Mouse (Mus musculus): ENCODE data around the gene Zfp59. TPM values are rescaled to one million over a fixed set of nuclear protein-coding genes. Genes with fewer than 3 reads are reported as not detected.
"Not testable (repeated sequence)": the region's sequence is repeated elsewhere in the genome, so short reads cannot be mapped to it uniquely, and the experiment has no call there.

Gene Zfp59
- polyA plus RNA-seq (2017; shearing (Covaris generic)): 1 to 10 TPM; 5.8 to 8.0 (median 6.9) TPM

DNA sequence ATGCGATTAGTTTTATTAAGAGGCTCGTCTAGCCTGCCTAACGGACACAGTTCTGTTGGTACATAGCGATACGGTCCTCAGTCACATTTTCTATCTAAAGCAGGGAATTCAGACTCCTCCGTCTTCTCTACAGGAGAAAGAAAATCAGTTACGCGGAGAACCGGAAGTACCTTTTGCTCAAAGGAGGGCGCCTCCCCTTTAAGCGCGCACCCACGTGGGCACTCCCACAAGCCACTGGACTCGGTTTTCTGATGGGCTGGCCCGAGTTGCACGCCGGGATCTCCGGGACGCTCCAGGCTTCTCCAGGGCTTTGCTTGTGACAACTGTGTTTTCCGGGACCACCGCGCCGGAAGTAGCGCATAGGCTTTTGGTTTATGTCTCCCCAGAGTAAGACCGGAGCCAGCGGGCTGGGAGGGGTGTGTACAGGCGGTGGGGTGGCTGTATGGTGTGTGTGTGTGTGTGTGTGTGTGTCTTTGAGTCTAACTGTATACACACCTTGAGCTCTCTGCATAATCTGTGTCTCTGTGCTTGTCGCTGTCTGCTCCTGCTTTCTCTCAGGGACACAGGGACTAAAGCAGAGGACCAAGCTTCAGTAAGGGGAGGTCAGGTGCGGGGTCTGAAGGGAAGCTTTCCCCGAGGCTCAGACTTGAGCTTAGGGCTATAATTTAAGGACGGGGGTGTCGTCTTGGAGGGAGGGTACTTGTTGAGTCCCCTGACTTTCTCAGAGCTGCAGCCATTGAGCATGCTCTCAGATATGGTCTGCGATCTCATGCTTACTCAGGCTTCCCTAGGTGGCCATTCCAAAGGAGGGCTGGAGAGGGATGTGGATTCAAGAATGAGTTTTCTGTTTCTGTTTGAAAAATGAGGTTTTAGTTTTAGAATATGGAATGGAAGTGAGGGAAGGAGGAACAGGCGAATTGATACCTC is at the start of gene Zfp59:
TSS of gene Zfp59 (plus strand) at position 285 of the 927 bp plus-strand sequence.
- peak; percentile 94 for ATAC-seq

DNA sequence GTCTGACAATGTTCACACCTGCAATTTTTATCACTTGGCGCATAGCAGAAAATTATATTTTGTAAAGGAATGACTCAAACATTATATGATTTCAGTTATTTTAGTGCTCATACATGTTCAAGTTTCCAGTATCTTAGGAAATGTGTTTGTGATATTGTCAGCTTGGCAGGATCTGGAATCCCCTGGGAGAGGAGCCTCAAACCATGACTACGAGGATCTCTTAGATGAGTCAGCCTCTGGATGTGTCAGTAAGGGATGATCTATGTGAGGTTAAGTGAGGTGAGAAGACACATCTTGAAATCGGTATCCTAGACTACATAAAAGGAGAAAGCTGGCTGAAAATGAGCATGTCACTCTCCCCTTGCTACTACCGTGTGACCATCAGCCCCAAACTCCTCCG is 49.1 kb upstream of the Zfp59 start:
- ATAC-seq: no peak

DNA sequence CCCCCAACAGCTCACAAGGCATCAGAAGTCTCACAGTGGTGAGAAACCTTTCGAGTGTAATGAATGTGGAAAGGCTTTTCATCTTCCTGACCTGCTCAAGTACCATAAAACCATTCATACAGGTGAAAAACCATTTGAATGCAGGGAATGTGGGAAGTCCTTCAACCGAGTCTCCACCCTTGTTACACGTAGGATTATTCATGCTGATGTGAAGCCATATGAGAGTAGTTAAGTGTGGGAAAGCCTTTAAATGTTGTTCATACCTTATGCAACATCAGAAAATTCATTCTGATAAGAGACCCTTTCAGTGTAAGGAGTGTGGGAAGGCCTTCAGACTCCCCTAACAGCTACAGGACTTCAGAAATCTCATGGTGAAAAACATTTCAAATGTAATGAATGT is 44.5 kb upstream of the Zfp59 start:
- not testable (repeated sequence) for ATAC-seq

DNA sequence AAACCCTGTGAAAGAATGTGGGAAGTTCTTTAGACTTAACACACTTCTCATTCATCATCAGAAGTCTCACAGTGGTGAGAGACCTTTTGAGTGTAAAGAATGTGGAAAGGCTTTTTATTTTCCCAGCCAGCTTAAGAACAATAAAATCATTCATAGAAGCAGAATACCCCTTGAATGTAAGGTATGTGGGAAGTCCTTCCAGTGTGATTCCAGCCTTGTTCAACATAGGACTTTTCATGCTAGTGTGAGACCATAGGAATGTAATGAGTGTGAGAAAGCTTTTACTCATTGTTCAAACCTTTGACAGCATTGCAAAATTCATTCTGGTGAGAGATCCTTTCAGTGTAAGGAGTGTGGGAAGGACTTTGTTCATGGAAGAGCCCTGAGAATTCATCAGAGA is 43.8 kb upstream of the Zfp59 start:
- ATAC-seq: no peak

DNA sequence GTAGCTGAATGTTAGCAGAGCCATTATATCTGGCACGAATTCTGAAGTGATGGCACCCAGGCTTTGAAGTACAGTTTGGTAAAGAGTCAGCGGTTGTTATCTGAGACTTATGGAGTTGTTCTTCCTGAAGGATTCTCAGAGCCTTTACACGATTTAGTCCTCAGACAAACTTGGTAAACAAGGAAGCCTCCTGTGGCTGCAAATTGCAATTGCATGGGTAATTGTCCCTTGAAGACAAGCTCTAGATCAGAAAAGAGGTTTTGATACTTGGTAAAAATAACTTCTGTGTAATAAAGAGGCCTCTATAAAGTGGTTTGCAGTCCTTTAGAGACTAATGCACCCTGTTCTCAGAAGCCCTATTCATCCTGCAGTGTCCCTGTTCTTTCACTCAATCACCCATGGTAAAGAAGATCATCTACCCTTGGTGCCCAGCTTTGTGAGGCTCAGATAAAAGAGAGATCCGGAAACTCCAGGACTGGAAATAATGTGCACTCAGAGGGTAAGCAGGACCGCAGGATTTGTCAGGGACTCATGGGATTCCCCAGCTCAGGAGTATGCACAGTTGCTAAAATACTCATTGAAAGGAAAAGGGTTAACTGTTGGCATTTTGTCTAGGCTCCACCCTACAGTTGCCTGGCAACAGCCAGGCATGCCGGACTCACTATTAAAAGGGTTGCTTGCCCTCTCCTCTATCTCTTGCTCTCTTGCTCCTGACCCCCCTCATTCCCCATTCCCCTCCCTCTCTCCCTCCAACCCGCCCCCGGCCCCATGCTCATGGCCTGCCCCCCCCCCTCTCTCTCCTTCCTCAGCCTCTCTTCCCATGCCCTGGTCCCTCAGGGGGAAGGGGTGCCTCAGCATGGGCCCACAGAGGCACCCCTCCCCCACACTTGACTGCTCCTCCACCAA is 40.2 kb upstream of the Zfp59 start:
- ATAC-seq: no peak

DNA sequence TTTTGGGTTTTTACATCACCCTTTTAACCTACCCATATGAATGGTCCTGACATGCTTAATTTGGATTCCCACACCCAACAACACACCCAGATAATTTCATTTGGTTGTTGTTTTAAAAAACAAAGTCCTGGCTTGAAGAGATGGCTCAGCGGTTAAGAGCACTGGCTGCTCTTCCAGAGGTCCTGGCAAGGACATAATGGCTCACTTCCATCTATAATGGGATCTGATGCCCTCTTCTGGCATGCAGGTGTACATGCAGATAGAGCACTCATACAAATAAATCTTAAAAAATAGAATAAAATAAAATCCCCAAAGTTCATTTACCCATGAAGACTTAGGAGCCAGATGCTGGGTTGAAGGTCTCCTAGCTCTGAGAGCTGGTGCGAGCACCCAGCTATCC is 37.3 kb upstream of the Zfp59 start:
- ATAC-seq: no peak

DNA sequence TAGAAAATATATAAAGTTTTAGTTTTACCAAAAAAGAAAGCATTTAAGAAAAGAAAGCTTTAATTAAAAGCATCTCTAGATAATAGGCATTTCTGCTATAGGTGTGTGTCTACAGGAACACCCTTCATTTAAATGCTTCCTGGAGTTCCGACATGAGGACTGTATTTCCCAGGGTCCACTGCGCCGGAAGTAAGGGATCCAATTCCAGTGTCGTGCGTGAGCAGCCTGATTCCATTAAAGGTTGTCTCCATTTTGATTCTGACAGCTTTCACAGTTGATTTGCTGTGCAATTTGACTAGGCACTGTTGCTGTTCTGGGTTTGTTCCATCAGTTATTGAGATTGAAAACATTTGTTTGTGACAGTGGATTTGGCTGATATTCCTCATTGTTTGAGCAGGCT is 35.4 kb upstream of the Zfp59 start:
- ATAC-seq: no peak

DNA sequence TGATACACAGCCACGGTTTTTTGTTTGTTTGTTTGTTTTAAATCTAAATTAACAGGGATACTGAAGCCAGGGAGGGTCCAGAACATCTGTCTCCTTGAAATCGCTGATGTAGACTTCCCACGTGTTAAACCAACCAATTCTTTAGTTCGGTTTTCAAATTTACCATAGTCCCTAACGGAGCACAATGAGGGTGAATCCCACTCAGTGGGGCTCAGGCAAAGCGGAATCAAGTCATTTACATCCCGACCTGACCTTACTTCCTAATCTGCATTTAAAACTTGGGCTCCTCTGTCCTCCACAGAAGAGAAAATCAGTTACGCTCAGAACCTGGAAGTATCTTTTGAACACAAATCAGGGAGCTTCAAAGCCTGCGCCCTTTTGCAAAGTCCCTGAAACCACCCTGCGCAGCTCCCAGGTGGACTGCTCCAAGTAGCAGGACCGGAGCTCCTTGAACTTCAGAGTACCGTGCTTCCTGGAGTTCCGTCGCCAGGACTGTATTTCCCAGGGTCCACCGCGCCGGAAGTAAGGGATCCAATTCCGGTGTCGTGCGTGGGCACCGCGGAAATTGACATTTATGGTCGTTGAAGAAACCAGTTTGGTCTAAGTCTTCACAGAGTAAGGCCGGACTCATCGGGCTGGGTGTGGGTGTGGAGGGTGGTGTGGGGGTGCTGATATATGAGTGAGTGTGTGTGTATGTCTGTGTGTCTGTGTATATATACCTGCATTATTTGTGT is 33.9 kb upstream of the Zfp59 start:
- peak; percentile 90 for ATAC-seq

DNA sequence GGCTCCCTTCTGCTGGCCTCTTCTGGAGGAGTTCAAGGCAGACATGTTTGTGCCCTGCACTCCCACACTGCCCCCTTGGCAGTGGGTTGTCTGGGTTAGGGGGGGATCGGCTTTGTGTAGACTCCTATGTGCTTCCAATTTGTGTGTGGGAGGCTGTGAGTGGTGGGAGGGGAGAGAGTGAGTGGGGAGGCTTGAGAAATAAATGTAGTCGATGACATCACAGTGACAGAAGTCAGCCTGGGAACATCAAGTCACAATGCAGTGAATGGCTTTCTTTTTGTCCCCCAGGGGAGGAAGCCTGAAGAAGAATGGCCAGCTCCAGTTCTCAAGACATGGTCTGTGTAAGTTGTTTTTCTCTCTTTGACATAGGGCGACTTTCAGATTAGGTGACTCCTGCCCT is 31.5 kb upstream of the Zfp59 start, which contains the start of gene Zfp626:
TSS of gene Zfp626 (plus strand) at position 301 of the 400 bp plus-strand sequence.
- ATAC-seq: not testable (repeated sequence)

DNA sequence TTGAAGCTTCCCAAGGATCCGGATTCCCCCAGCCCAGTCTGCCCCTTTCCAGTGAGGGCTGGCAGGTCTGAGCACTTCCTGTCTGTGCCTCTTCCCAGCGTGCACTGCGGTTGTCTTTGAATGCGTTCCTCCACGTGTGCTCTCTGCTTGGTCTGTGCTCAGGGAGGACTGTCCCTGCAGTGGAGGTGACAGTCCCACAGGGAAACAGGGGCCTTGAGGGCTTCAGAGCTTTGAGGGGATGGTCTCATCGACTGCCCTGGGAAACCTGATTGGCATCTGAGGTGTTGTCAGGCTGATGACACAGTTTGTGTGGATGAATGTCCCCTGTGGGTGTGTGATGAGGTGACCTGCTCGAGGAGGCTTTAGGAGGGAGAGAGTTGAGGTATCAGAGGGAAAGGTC is 31.1 kb upstream of the Zfp59 start:
- ATAC-seq: not testable (repeated sequence)

DNA sequence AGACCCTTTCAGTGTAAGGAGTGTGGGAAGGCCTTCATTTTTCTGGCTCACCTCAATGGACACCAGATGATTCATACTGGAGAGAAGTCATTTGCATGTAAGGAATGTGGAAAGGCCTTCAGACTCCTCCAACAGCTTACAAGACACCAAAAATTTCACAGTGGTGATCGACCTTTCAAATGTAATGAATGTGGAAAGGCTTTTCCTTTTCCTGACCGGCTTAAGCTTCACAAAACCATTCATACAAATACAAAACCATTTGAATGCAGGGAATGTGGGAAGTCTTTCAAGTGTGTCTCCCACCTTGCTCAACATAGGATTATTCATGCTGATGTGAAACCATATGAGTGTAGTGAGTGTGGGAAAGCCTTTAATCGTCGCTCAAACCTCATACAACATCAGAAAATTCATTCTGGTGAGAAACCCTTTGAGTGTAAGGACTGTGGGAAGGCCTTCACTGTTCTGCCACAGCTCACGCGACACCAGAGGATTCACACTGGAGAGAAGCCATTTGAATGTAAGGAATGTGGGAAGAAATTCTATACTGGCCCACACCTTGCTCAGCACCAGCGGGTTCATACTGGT is 19.8 kb upstream of the Zfp59 start:
- no peak for ATAC-seq

DNA sequence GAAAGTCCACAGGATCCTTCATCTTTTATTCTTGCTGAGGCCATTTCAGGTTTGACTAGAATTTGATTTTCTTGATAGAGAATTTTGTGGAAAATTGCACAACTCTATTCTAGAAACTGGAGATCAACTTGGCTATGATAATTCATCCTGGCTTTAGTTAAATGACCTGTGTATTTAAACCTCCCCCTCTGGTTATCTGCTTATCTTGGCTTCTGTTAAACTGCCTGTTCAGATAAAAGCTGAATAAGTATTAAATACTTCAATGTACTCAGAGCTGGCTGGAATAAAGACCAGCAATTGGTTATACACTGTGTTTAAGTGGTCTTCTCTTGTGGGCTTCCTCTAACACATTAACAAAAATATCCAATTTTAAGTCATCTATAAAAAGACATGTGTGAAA is 15.8 kb upstream of the Zfp59 start:
- no peak for ATAC-seq

DNA sequence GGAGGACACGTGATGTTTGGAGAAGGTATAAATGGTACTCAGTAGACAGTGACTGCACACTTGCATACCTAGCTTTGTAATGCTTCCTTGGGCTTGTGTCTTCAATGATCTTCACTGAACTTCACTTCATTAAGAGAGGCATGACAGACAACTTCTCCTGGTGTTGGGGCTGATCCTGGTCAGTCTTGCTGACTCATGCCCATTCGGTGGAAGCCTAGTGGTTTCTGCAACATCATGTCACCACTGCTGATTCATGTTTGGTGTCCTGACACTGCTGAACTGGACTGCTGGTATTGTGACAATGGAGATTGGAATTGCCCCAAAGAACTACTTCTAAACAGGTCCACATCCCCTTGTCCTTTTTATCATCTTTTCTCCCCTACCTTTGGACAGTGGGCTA is 4.3 kb upstream of the Zfp59 start:
- ATAC-seq: no peak

DNA sequence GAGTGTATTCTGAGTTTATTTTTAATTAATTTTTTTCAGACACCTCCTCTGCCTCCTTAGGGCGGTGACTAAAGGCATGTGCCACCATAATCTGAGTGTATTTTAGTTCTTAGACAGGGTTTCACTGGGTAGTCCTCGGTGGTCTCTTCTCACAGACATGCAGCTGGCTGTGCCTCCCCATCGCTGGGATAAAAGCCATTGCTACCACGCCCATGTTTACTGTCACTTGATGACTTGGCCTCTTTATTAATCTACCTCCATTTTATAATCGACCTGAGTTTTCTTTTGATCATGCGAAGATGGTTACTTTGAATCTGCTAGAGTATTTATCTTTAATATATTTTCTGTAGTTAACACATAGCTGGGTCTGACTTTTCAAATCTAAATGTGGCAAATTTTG is 511 bp upstream of the Zfp59 start:
- ATAC-seq: no peak

DNA sequence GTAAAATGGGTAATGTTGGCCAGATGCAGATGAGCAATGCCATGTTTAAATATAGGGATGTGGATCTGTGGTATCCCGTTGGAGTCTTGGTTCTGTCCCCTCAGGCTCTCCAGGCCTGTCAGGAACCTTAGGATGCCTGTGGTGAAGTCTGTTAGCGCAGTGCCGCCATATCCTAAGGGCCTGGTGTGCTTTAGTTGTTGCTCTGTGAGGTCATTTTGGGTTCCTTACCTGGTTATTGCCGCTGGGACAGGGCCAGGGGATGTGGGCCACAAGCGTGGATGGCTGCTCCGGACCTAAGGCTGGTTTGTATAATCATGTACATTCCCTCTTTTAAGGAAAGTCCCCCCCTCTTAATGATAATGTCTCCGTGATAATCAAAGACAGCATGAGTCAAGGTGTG is 1.2 kb downstream of the Zfp59 start:
- no peak for ATAC-seq

DNA sequence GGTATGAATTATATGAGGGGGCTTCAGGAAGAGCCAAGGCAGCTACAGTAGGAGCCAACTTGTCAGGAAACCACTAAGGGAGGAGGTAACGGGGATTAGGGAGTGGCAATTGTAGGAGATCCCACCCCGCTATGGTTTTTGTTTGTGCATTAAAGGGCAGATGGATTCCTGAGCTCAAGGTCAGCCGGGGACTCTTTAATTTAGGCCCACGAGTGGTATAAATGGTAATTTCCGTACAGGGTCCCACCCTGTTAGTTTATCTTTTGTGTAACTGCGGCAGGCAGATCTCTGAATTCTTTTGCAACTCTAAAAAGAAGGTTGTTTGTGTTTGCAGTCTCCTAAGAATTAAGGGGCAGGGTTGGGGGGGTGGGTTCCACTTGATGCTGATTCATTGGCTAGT is 1.7 kb downstream of the Zfp59 start:
- ATAC-seq: no peak

DNA sequence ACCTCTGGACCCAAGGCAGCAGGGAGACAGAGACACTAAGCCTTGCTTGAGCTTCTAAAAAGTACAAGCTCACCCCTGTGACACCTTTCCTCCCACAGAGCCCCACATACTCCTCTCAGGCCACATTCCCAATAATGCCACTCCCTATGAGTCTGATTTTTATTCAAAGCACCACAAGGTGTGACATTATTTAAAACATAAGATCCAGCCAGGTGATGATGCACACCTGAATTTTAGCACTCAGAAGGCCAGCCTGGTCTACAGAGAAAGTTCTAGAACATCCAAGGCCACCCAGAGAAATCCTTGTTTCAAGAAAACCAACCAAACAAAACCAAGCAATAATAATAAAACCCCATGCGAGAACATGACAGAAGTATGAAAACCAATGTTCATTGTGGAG is 18.8 kb downstream of the Zfp59 start, which contains the start of gene Zfp607a:
TSS of gene Zfp607a (plus strand) at position 301 of the 400 bp plus-strand sequence.
- ATAC-seq: no peak

DNA sequence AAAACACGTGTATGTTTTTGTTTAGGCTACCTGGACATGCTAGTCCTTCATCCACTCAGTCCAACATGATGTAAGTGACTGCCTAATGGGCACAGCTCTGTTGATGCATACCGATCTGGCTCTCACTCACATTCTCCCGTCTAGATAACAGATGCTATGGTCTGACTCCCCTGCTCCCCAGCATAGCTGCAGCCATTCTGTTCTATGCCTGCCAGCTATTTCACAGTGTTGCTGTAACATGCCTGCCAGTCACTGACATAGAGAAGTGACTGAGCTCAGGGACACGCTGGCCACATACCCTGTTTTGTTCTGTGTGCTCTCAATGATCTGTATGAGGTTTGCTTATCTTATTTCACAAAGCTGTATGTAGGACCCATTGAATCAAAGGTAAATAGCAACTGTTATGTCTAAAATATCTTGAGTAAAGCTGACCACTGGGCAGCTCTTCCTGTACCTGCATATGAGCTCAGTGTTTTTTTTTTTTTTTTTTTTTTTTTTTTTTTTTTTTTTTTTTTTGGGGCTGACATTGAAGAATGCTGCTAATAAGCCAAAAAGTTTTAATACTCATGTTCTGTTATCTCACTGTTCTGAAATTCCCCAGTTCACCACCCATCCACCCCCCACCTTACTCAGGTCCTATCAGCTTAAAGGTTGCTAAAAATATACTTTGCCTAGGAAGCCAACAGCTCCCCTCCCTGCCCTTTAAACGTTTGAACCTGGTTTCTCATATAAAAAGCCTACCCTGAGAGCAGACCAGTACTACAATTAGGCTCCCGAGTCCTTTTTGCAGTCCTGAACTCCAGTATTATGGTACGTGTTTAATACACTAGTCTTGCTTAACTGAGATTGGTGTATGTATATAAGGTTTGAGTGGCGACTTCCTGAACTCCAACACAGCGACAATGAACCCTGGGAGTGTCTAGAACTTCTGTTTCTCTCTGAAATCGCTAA is 21.2 kb downstream of the Zfp59 start:
- peak; percentile 27 for ATAC-seq

DNA sequence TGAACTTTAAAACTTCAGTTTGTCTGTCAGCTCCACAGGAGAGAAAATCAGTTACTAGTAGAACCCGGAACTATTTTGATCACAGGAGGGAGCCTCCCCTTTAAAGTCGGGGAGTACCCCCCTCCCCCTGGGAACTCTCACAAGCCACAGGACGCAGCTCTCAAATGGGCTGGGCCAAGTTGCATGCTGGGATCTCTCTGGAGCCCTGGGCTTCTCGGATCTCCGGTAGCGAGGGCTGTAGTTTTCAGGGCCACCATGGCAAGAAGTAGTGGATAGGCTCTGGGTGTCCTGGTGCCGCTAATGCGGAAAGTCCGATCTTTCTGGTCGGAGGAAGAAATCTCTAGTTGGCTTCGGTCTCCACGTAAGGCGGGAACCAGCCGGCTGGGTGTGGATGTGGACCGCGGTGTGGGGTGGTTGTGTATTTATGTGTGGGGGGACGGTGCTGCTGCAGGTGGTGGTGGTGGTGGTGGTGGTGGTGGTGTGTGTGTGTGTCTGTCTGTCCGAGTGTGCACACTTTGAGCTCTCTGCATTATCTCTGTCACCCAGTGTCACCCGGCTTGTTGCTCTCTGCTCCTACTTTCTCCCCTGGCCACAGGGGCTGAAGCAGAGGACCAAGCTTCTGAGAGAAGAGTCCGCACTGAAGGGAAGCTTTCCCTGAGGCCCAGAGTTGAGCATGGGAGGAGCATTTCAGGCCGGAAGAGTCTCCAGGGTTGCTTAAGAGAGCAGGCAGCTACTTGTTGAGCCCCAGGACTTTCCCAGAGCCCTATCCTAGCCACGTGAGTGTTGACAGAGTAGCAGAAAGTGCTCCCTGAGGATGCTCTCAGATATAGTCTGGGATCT is 22.2 kb downstream of the Zfp59 start:
- ATAC-seq: peak; percentile 99

DNA sequence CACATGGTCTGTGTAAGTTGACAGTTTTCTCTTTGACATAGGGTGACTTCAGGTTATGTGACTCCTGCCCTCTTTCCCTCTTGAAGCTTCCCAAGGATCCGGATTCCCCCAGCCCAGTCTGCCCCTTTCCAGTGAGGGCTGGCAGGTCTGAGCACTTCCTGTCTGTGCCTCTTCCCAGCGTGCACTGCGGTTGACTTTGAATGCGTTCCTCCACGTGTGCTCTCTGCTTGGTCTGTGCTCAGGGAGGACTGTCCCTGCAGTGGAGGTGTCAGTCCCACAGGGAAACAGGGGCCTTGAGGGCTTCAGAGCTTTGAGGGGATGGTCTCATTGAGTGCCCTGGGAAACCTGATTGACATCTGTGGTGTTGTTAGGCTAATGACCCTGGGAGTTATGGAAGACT is 24.2 kb downstream of the Zfp59 start:
- ATAC-seq: not testable (repeated sequence)
